Mouse (Mus musculus): ENCODE measurements at regions not wholly inside any gene's neighbourhood (a gene's known extent, or its start where the extent isn't known, plus 50 kb on each side); places are given as distances from the start of the nearest gene placed in this dataset.

DNA sequence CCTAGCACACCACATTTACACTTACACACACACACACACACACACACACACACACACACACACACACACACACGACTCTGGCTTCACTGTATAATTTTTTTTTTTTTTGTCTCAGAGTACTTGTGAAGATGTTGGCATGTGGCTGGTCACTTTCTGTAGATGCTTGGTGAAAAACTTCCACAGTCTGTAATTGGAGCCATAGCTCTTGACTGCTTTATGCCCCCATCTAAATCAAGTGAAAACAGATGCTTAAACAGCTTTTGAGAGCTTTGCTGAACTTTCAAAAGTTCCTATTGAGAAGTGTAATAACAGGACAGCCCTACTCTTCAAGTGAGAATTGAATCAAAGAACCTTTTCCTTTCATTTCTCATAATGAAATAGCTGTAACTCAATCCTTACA is 317.7 kb downstream of the Gm21750 start:
- Histone ChIP-seq H3K4me2 (no peak overlapping the region), H3K36me3 (no peaks in the 10 kb centered on the region), H3K27ac (no peak overlapping the region), H3K4me1 (replicated peaks) (no peaks in the 10 kb centered on the region), H3K27me3 (no peaks in the 10 kb centered on the region), H3K4me3 (no peak overlapping the region), H3K9me3 (replicated peaks) (no peaks in the 10 kb centered on the region), H3K9ac (no peak overlapping the region)
- ATAC-seq (replicated peaks; ENCODE audit: insufficient number of reproducible peaks, insufficient read depth, low FRiP score, low read depth), result no peak
- 63% methylated on average over 1 of the region's 1 CpGs for WGBS

DNA sequence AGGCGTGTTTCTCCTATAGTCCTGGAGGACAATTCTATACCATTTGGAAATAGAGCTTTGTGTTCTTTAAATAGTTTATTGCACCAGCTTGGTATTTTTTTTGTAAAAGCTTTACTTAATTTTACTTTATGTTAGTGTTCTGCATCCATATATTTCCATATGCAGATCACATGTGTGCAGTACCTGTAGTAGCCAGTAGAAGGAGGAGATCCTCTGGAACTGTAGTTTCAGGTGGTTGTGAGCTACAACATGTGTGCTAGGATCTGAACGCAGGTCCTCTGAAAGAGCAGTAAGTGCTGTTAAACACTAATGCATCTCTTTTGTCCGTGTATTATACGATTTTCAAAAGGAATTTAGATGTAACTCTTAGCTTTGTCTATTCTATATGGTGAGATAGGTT is 335.2 kb downstream of the Gm21750 start:
- no peak overlapping the region for H3K4me3 ChIP-seq
- no peaks in the 10 kb centered on the region for H3K36me3 ChIP-seq
- H3K9me3 ChIP-seq (replicated peaks), result no peaks in the 10 kb centered on the region
- H3K4me1 ChIP-seq (replicated peaks), result no peaks in the 10 kb centered on the region
- H3K27ac ChIP-seq, result no peak overlapping the region
- WGBS, result 79% methylated on average over 4 of the region's 4 CpGs
- H3K27me3 ChIP-seq, result no peaks in the 10 kb centered on the region
- H3K4me2 ChIP-seq, result no peak overlapping the region
- H3K9ac ChIP-seq, result no peak overlapping the region
- ATAC-seq (replicated peaks; ENCODE audit: insufficient number of reproducible peaks, insufficient read depth, low FRiP score, low read depth), result no peak

DNA sequence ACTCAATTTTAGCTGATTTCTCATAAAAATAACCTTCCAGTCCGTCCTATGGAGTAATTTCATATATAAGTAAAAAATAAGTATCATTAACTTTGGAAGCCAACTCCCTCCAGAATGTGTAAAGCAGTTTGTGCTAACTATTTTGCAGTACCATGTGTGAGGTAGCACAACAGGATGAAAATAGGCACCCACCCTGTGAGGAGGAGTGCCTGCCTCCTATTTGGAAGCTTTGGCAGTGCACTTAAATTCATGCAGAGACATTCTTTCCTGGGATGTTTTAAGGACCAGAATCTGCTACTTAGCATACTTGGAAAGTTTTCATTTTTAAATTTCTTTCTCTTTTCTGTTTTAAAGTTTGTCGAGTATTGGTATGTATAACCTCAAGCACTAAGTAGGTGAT is 336.8 kb downstream of the Gm21750 start:
- Histone ChIP-seq H3K27ac (no peak overlapping the region), H3K9me3 (replicated peaks) (no peaks in the 10 kb centered on the region), H3K4me3 (no peak overlapping the region), H3K4me2 (no peak overlapping the region), H3K36me3 (no peaks in the 10 kb centered on the region), H3K9ac (no peak overlapping the region), H3K4me1 (replicated peaks) (no peaks in the 10 kb centered on the region), H3K27me3 (no peaks in the 10 kb centered on the region)
- ATAC-seq (replicated peaks; ENCODE audit: insufficient number of reproducible peaks, insufficient read depth, low FRiP score, low read depth), result no peak
- WGBS, result 78% methylated on average over 2 of the region's 2 CpGs

DNA sequence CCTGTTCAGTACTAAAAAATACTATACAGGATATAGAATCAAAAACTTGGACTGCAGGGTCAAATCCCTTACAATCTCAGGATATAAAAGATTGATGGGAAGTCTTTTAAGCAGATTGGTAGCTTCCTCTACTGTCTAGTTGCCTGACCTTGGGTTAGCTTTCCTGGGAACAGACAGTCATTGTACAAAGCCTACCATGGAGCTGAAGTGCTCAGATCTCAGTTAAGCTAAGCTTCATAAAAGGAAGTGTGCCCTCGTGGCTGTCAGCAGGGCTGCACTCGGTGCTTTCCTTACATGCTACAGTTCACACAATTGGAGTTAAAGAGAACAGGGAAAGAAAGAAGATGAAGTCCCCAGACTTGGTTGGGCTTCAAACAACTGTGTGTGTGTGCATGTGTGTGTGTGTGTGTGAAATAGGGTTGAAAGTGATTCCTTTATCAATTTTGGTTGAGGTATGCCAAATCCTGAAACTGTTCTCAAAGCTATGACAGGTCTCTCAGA is 338.4 kb downstream of the Gm21750 start:
- Histone ChIP-seq H3K4me1 (replicated peaks) (no peaks in the 10 kb centered on the region), H3K9me3 (replicated peaks) (no peaks in the 10 kb centered on the region), H3K4me3 (no peak overlapping the region), H3K27me3 (no peaks in the 10 kb centered on the region), H3K27ac (no peak overlapping the region), H3K36me3 (no peaks in the 10 kb centered on the region), H3K9ac (no peak overlapping the region), H3K4me2 (no peak overlapping the region)
- WGBS, result 21% methylated on average over 2 of the region's 2 CpGs
- ATAC-seq (replicated peaks; ENCODE audit: insufficient number of reproducible peaks, insufficient read depth, low FRiP score, low read depth), result no peak

DNA sequence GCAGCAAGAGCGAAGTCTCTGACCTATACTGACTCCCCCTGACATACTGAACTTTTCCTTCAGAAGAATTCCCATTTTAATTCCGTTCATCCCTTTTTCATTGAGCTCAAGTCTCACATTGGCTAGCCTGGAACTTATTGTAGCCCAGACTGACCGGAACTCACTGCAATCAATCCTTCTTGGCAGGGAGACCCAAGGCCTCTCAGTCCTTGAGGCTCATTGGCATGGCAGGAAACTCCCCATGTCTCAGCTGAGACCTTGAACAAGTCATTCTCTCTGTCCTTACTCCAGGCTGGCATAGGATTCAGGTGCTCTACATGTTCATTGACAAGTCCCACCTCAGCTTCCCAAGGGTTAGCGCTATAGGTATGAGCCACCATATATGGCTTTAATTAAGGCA is 345.9 kb downstream of the Gm21750 start:
- no peaks in the 10 kb centered on the region for H3K4me1 ChIP-seq (replicated peaks)
- H3K4me3 ChIP-seq, result no peak overlapping the region
- no peak overlapping the region for H3K4me2 ChIP-seq
- no peak overlapping the region for H3K9ac ChIP-seq
- 83% methylated on average over 4 of the region's 4 CpGs for WGBS
- no peaks in the 10 kb centered on the region for H3K36me3 ChIP-seq
- no peak for ATAC-seq (replicated peaks; ENCODE audit: insufficient number of reproducible peaks, insufficient read depth, low FRiP score, low read depth)
- H3K27ac ChIP-seq, result no peak overlapping the region
- no peaks in the 10 kb centered on the region for H3K27me3 ChIP-seq
- no peaks in the 10 kb centered on the region for H3K9me3 ChIP-seq (replicated peaks)

DNA sequence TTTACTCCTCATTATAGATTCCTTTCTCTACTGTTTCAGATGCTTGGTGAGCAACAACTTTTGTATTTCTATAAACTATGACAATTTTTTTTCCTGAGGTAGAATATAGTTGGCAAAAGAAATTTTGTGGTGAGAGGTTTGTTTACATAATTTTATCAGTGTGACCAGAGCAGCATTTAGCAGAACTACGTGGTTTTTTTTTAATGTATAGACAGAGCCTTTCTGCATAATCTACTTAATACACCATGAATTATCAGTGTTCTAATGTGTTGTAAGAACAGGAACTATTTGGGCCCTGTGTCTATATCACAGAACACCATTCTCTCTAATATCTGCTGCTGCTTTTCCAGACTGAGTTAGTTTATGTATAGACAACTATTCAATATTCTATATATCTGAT is 350.5 kb downstream of the Gm21750 start:
- ATAC-seq (replicated peaks; ENCODE audit: insufficient number of reproducible peaks, insufficient read depth, low FRiP score, low read depth), result no peak
- WGBS, result 46% methylated on average over 1 of the region's 1 CpGs
- Histone ChIP-seq H3K4me1 (replicated peaks) (no peaks in the 10 kb centered on the region), H3K4me2 (no peak overlapping the region), H3K27ac (no peak overlapping the region), H3K9ac (no peak overlapping the region), H3K27me3 (no peaks in the 10 kb centered on the region), H3K36me3 (no peaks in the 10 kb centered on the region), H3K4me3 (no peak overlapping the region), H3K9me3 (replicated peaks) (no peaks in the 10 kb centered on the region)

DNA sequence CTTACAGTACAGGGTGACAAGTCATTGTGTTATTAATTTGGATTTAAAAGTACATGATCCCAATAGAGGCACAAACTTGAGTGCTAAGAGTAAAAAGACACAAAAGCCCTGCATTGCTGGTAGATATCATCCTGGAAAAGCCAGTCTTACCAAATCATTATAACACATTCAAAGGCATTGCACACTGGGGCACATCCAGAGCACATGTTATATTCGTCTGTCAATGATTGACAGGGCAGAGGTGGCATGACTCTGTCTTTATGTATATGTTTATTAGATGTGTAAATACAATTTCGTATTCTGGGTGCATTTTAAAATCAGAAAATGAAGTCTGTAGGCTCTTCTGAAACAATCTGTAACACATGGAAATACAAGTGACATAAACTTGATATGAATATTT is 358.4 kb downstream of the Gm21750 start:
- Histone ChIP-seq H3K36me3 (no peaks in the 10 kb centered on the region), H3K9ac (no peak overlapping the region), H3K4me2 (no peak overlapping the region), H3K27me3 (no peaks in the 10 kb centered on the region), H3K4me1 (replicated peaks) (no peaks in the 10 kb centered on the region), H3K4me3 (no peak overlapping the region), H3K27ac (no peak overlapping the region), H3K9me3 (replicated peaks) (no peaks in the 10 kb centered on the region)
- 60% methylated on average over 2 of the region's 2 CpGs for WGBS
- ATAC-seq (replicated peaks; ENCODE audit: insufficient number of reproducible peaks, insufficient read depth, low FRiP score, low read depth), result no peak

DNA sequence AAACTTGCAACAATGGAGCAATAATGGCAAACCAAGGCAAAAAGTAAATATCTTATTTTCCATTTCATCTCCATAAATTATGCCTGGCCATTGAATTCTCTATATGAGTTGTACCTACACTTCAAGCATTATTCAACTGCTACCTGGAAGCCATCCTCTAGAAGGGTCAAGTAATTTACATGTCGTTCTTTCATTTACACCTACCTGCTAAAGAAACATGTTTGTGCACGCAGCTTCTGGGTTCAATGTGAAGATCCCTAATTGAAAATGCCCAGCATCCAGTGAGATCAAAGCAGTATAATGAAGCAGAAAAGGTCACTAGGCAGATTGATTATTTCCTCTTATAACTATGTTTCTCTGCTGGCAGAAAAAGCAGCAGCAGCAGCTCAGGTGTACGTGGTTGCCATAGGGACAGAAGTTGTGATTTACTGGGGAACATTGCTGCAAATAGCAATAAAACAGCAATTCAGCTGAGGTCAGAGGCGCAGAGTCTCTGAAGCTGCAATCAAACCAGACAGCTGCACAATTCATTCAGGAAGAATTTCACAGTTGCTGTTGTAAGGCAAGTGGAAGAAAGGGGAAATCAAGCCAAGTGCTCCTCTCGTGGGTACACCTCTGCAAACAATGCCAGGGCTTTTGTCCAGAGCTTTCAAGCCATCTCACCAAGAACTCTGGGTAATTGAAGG is 386.1 kb downstream of the Gm21750 start:
- Histone ChIP-seq H3K27ac (no peak overlapping the region), H3K4me1 (replicated peaks) (no peaks in the 10 kb centered on the region), H3K36me3 (no peaks in the 10 kb centered on the region), H3K4me3 (no peak overlapping the region), H3K27me3 (no peaks in the 10 kb centered on the region), H3K9me3 (replicated peaks) (no peaks in the 10 kb centered on the region), H3K9ac (no peak overlapping the region), H3K4me2 (no peak overlapping the region)
- WGBS, result 61% methylated on average over 5 of the region's 5 CpGs
- ATAC-seq (replicated peaks; ENCODE audit: insufficient number of reproducible peaks, insufficient read depth, low FRiP score, low read depth), result no peak

DNA sequence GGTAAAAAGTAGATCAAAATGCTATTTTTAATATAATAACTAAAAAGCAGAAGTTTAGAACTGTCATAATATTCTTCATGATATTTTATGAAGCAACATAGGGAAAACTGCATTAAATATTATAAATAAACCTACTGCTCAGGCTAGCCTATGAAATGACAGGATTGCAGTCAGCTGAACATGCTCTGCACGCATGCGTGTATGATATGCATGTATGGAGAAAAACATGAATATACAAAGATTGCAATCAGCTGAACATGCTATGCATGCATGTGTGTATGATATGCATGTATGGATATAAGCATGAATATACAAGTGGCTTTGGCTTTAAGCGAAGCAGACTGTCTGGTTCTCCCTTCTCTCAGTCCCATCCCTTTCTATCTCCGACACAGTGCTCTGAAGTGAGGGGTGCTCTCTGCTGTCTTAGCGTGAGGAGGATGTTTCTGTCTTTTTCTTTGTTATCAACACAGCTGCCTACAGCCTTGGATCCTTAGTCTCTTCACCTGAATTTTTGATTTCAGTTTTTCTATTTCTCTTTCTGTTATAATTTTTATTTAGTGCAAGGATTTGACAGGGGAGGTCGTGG is 386.8 kb downstream of the Gm21750 start:
- 83% methylated on average over 6 of the region's 6 CpGs for WGBS
- Histone ChIP-seq H3K27ac (no peak overlapping the region), H3K36me3 (no peaks in the 10 kb centered on the region), H3K4me2 (no peak overlapping the region), H3K4me1 (replicated peaks) (no peaks in the 10 kb centered on the region), H3K27me3 (no peaks in the 10 kb centered on the region), H3K9ac (no peak overlapping the region), H3K9me3 (replicated peaks) (no peaks in the 10 kb centered on the region), H3K4me3 (no peak overlapping the region)
- no peak for ATAC-seq (replicated peaks; ENCODE audit: insufficient number of reproducible peaks, insufficient read depth, low FRiP score, low read depth)

DNA sequence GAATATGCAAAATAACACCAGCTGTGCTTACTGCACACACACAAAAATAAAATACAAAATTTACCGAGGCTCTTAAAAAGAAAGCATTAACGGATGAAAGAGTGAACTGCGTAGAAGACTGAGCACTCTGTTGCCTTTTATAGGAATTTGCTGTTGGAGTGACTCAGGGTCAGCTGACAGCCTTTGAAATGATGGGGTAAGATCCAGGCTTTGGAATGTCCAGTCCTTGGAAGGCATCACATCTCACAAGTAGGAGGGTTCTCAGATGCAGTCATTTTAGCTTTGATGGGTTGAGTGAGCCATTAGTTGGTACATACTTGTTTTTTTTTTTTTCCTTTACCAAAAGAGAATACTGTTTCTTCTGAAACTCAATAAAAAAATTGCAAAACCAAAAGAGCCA is 387.4 kb downstream of the Gm21750 start:
- no peak overlapping the region for H3K27ac ChIP-seq
- no peak overlapping the region for H3K9ac ChIP-seq
- no peak overlapping the region for H3K4me2 ChIP-seq
- H3K36me3 ChIP-seq, result no peaks in the 10 kb centered on the region
- no peaks in the 10 kb centered on the region for H3K9me3 ChIP-seq (replicated peaks)
- no peaks in the 10 kb centered on the region for H3K4me1 ChIP-seq (replicated peaks)
- H3K27me3 ChIP-seq, result no peaks in the 10 kb centered on the region
- no peak overlapping the region for H3K4me3 ChIP-seq
- no peak for ATAC-seq (replicated peaks; ENCODE audit: insufficient number of reproducible peaks, insufficient read depth, low FRiP score, low read depth)
- 82% methylated on average over 3 of the region's 3 CpGs for WGBS

DNA sequence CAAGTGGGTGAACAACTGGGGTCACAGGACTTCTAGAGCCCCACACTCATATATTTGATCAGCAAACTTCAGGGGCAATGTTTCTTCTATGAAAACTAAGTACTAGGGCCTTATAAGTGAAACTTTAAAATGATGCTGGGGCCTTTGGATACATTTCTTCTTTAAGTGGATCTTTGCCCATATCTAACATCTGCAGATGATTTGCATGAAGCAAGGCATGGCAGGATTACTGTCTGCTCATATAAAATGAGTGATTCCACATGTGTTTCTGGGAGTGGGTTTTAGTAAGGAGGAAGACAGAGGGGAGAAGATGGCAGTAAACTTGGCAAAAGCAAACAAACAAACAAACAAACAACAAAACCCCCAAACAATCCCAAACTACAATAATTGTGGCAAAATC is 405.0 kb downstream of the Gm21750 start:
- Histone ChIP-seq H3K27me3 (no peaks in the 10 kb centered on the region), H3K4me2 (no peak overlapping the region), H3K4me3 (no peak overlapping the region), H3K9ac (no peak overlapping the region), H3K27ac (no peak overlapping the region), H3K9me3 (replicated peaks) (no peaks in the 10 kb centered on the region), H3K36me3 (no peaks in the 10 kb centered on the region), H3K4me1 (replicated peaks) (no peaks in the 10 kb centered on the region)
- no peak for ATAC-seq (replicated peaks; ENCODE audit: insufficient number of reproducible peaks, insufficient read depth, low FRiP score, low read depth)

DNA sequence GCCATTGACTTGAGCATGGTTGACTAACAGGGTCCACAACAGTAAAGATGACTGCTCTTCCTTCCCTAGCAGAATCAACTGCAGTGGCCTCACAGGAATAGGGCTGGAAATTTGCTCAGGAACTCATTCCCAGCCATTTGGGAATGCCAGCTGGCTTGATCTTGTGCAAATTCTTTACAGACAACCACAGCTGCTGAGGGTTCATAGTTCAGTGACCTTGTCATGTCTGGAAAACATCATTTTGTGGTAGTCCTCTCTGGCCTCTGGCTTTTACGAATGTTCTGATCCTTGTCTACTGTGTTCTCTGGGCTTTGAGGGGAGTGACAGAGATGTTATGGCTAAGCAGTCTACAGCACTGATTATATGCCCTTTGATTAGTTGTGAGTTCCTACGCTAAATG is 432.0 kb downstream of the Gm21750 start:
- 64% methylated on average over 2 of the region's 2 CpGs for WGBS
- H3K4me3 ChIP-seq, result no peak overlapping the region
- H3K27ac ChIP-seq, result no peak overlapping the region
- H3K9ac ChIP-seq, result no peak overlapping the region
- H3K27me3 ChIP-seq, result no peaks in the 10 kb centered on the region
- ATAC-seq (replicated peaks; ENCODE audit: insufficient number of reproducible peaks, insufficient read depth, low FRiP score, low read depth), result no peak
- H3K36me3 ChIP-seq, result no peaks in the 10 kb centered on the region
- no peaks in the 10 kb centered on the region for H3K4me1 ChIP-seq (replicated peaks)
- no peak overlapping the region for H3K4me2 ChIP-seq
- H3K9me3 ChIP-seq (replicated peaks), result no peaks in the 10 kb centered on the region

Data from heart, embryonic 15.5 days (tissue).